Mouse (Mus musculus) ES-E14 (cell line): ENCODE measurements around the gene Tanc1. TPM values are rescaled to one million over a fixed set of nuclear protein-coding genes. Genes with fewer than 3 reads are reported as not detected.

Source experiments
- DNase-seq: peaks from one replicate; pipeline ENCODE4 v3.0.0-alpha.2; 2013; ENCODE audit warnings: low read depth, low spot score
- H3K27ac ChIP-seq: 2 replicates; pipeline ENCODE4 v1.5.1; 2012; ENCODE audit warnings: low read depth, mild to moderate bottlenecking, low read length, moderate library complexity, mixed read lengths; ENCODE audit not compliant: poor library complexity, insufficient read depth, severe bottlenecking
- H3K36me3 ChIP-seq: 2 replicates; pipeline ENCODE4 v1.6.1; 2012; ENCODE audit warnings: mild to moderate bottlenecking, low read length, moderate library complexity, mixed read lengths; ENCODE audit not compliant: control insufficient read depth, poor library complexity, insufficient read depth, severe bottlenecking
- H3K4me1 ChIP-seq, 2 experiments: fragments of 150-350 bp in 1 of 2; sonication (generic) in 1 of 2; 2 replicates each; pipeline ENCODE4 v1.6.1; 2012; ENCODE audit warnings: low read length in 2 of 2, mild to moderate bottlenecking in 1 of 2, mixed read lengths in 1 of 2; ENCODE audit not compliant: control insufficient read depth in 2 of 2, insufficient read depth in 2 of 2, poor library complexity in 1 of 2
- H3K4me3 ChIP-seq, 2 experiments: fragments of 150-350 bp in 1 of 2; sonication (generic) in 1 of 2; 2 replicates each; pipeline ENCODE4 v1.5.1; 2012; ENCODE audit warnings: low read length in 2 of 2, low read depth in 1 of 2, mild to moderate bottlenecking in 1 of 2, mixed read lengths in 1 of 2; ENCODE audit not compliant: insufficient read depth in 1 of 2, poor library complexity in 1 of 2, severe bottlenecking in 1 of 2
- H3K9ac ChIP-seq: 2 replicates; pipeline ENCODE4 v1.6.1; 2012; ENCODE audit warnings: low read depth, mild to moderate bottlenecking, low read length, mixed read lengths; ENCODE audit not compliant: poor library complexity, insufficient read depth, severe bottlenecking
- H3K9me3 ChIP-seq: fragments of 150-350 bp; sonication (generic); 2 replicates; pipeline ENCODE4 v1.6.1; 2012; ENCODE audit warnings: low read depth, mild to moderate bottlenecking, low read length; ENCODE audit not compliant: control insufficient read depth, insufficient read depth
- CHD2 ChIP-seq: IDR thresholded peaks from 2 replicates; pipeline ENCODE4 v1.6.1; 2014; ENCODE audit warnings: mild to moderate bottlenecking, low read depth, low read length, inconsistent platforms
- HCFC1 ChIP-seq: IDR thresholded peaks from 2 replicates; pipeline ENCODE4 v1.6.1; 2012; ENCODE audit warnings: low read length, inconsistent platforms, borderline replicate concordance; ENCODE audit not compliant: insufficient read depth
- MAFK ChIP-seq: IDR thresholded peaks from 2 replicates; pipeline ENCODE4 v1.6.1; 2014; ENCODE audit warnings: mild to moderate bottlenecking, low read depth, low read length, inconsistent platforms; ENCODE audit not compliant: insufficient read depth
- ZC3H11A ChIP-seq: IDR thresholded peaks from 2 replicates; pipeline ENCODE4 v1.6.1; 2012; ENCODE audit warnings: low read depth, mild to moderate bottlenecking, inconsistent platforms, low read length, borderline replicate concordance
- ZNF384 ChIP-seq: IDR thresholded peaks from 2 replicates; pipeline ENCODE4 v1.6.1; 2012; ENCODE audit warnings: low read depth, low read length, inconsistent platforms
- in situ Hi-C, 2 experiments: fragments of 600-800 bp; cut with MboI; formaldehyde crosslinking; loops; one replicate each; pipeline ENCODE4 v1.15.1; 2025; ENCODE audit warnings: low sequenced_read_pairs in 2 of 2, inconsistent platforms in 1 of 2; ENCODE audit not compliant: unreplicated experiment in 2 of 2
- total RNA-seq: library from RNA; depleted of rRNA; stranded (reverse); fragments of 300-350 nt; gene quantifications from 2 replicates; pipeline ENCODE4 v1.2.3, GENCODE M21; 2012

The Tanc1 gene
- total RNA-seq, 1 experiment, result 28.2 TPM

- Histone ChIP-seq H3K36me3 (peaks cover 4% of the 10 kb centered on the region; the same call in 1 of the 2 replicates), H3K4me1 (peaks cover 18 to 33% of the 10 kb centered on the region in 2 experiments), H3K9ac (peak overlapping the region; percentile 14; the same call in 1 of the 2 replicates), H3K9me3 (no peaks in the 10 kb centered on the region), H3K4me3 (no peak overlapping the region), H3K27ac (peak overlapping the region; percentile 63; the same call in 1 of the 2 replicates)
- in situ Hi-C loops, result no loop called here
- no peak for DNase-seq
- no peak for TF ChIP-seq ZNF384
- no peak for TF ChIP-seq MAFK
- no peak for TF ChIP-seq HCFC1
- TF ChIP-seq CHD2, result no peak
- no peak for TF ChIP-seq ZC3H11A
Observed at GRCm38 (mm10) chr2:59637040-59637785, 25.4 kb downstream of the Tanc1 start.

- Histone ChIP-seq H3K36me3 (peaks cover 8% of the 10 kb centered on the region; the same call in 1 of the 2 replicates), H3K9me3 (no peaks in the 10 kb centered on the region), H3K4me1 (peaks cover 6 to 41% of the 10 kb centered on the region in 2 experiments; a peak in 2 of 4 replicates), H3K9ac (no peak overlapping the region), H3K27ac (no peak overlapping the region), H3K4me3 (no peak overlapping the region)
- DNase-seq, result no peak
- in situ Hi-C loops, result no loop called here
- TF ChIP-seq ZNF384 (no peak), ZC3H11A (no peak), MAFK (no peak)
Observed at GRCm38 (mm10) chr2:59642722-59643121, 30.9 kb downstream of the Tanc1 start.

- peaks cover 11% of the 10 kb centered on the region; the same call in 1 of the 2 replicates for H3K36me3 ChIP-seq
- H3K9ac ChIP-seq, result no peak overlapping the region
- in situ Hi-C loops, result no loop called here
- no peak overlapping the region for H3K27ac ChIP-seq
- H3K4me3 ChIP-seq, result no peak overlapping the region
- peaks cover 11 to 40% of the 10 kb centered on the region in 2 experiments for H3K4me1 ChIP-seq
- no peaks in the 10 kb centered on the region for H3K9me3 ChIP-seq
- no peak for DNase-seq
- TF ChIP-seq ZNF384, result no peak
Observed at GRCm38 (mm10) chr2:59644816-59645215, 33.0 kb downstream of the Tanc1 start.

GRCm38 (mm10) chr2:59645515-59645914 is 33.7 kb downstream of the Tanc1 start:
- Histone ChIP-seq H3K9ac (no peak overlapping the region), H3K27ac (no peak overlapping the region), H3K36me3 (peaks cover 12% of the 10 kb centered on the region; the same call in 1 of the 2 replicates), H3K4me1 (peaks cover 11 to 40% of the 10 kb centered on the region in 2 experiments), H3K9me3 (no peaks in the 10 kb centered on the region), H3K4me3 (no peak overlapping the region)
- no peak for DNase-seq
- in situ Hi-C loops, result no loop called here
- TF ChIP-seq CHD2 (no peak), ZNF384 (no peak), ZC3H11A (no peak)

DNA sequence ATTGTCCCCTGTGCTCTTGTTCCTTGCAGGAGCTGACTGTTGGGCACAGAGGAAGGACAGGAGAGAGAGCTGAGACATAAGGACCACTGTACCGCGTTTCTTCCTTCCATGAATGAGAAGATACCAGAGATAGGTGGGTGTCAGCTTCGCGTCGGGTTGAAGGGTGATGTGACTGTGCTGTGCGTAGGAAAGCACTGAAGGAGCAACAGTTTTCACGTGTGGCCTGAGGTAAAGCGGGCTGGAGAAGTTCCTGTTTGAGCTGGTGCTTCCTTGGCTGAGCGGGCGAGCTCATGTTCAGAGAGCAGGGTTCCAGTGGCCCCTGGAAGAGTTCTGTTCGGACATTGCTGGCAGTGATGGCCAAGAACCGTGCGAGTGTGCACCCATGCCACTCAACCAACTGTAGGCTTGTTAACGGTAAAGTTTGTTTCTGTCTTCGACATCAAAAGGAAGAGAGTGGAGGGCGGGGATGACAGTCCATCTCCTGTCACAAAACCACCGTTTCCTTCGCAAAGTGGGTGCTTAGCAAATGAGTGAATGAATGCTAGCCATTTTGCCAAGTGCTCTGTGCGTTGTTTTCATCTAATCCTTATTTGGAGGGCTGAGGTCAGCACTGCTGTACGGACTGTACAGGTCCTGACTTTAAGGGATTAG is 35.0 kb downstream of the Tanc1 start:
- no peak overlapping the region for H3K4me3 ChIP-seq
- in situ Hi-C loops, result no loop called here
- no peak overlapping the region for H3K27ac ChIP-seq
- no peak overlapping the region for H3K9ac ChIP-seq
- peaks cover 11 to 33% of the 10 kb centered on the region in 2 experiments for H3K4me1 ChIP-seq
- peaks cover 11% of the 10 kb centered on the region; the same call in 1 of the 2 replicates for H3K36me3 ChIP-seq
- no peak for DNase-seq
- no peaks in the 10 kb centered on the region for H3K9me3 ChIP-seq
- TF ChIP-seq ZC3H11A, result no peak
- TF ChIP-seq CHD2, result no peak
- no peak for TF ChIP-seq ZNF384
- TF ChIP-seq MAFK, result no peak
- TF ChIP-seq HCFC1, result no peak
